Mouse (Mus musculus) cerebellum, adult 2 months (tissue): ENCODE results near the gene Ccdc142.

Experiments
- CTCF ChIP-seq: fragments of 200-500 bp; IDR thresholded peaks from 2 replicates; pipeline ENCODE4 v1.5.1; 2011; ENCODE audit warnings: low read depth, mild to moderate bottlenecking, control low read depth, low read length, moderate library complexity, borderline replicate concordance; ENCODE audit not compliant: insufficient read depth
- POLR2A ChIP-seq: fragments of 200-500 bp; IDR thresholded peaks from 2 replicates; pipeline ENCODE4 v1.6.1; 2011; ENCODE audit warnings: low read length, control low read depth, borderline replicate concordance; ENCODE audit not compliant: insufficient read depth

DNA sequence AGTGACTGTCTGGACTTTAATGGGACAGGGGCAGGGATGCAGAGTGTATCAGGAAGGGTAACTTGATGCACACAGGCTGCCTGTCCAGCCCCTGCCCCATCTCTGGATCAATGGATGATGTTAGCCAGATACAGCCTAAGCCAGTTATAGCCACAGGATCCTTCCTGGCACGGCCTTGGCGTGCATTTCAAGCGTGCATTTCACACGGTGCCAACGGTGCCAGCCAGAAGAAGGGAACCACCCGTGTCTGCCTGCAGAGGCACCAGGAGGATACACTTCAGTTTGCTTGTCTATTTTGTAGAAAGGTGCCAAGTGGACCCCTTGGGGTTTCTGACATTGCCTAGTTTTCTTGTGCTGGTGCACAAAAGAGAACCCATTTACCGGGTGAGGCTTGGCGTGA is 38.6 kb downstream of the Ccdc142 start:
- TF ChIP-seq POLR2A: no peak
- no peak for TF ChIP-seq CTCF
